Mouse (Mus musculus) CD8-positive naive resting alpha-beta T cell, adult 2 months (primary cell): Measurements from ENCODE around the gene Foxo4.

Experiments used
- DNase-seq, 2 experiments: peaks; one replicate each; pipeline ENCODE4 v3.0.0; 2022; ENCODE audit warnings: low read depth in 2 of 2, low spot score in 2 of 2

Gene Foxo4

GRCm38 (mm10) chrX:101289037-101289436, 34.7 kb downstream of the Foxo4 start:
- no peak for DNase-seq

GRCm38 (mm10) chrX:101290111-101290510, 35.8 kb downstream of the Foxo4 start:
- no peak for DNase-seq

GRCm38 (mm10) chrX:101299055-101299454, 44.7 kb downstream of the Foxo4 start, which contains the start of gene Nlgn3:
Gene Nlgn3 (plus strand): TSS chrX:101299168.
- no peak for DNase-seq

- DNase-seq: no peak
Measured at GRCm38 (mm10) chrX:101299473-101300426, 45.4 kb downstream of the Foxo4 start.

- no peak for DNase-seq
Measured at GRCm38 (mm10) chrX:101300427-101301030, 46.2 kb downstream of the Foxo4 start.

GRCm38 (mm10) chrX:101301654-101302053, 47.3 kb downstream of the Foxo4 start:
- no peak for DNase-seq

- DNase-seq: no peak
Measured at GRCm38 (mm10) chrX:101304646-101305045, 50.3 kb downstream of the Foxo4 start.

- DNase-seq: no peak
Measured at GRCm38 (mm10) chrX:101309299-101309698, 55.0 kb downstream of the Foxo4 start.
